ENCODE assay signal across 8 mouse cellular contexts in the genomic region with DNA sequence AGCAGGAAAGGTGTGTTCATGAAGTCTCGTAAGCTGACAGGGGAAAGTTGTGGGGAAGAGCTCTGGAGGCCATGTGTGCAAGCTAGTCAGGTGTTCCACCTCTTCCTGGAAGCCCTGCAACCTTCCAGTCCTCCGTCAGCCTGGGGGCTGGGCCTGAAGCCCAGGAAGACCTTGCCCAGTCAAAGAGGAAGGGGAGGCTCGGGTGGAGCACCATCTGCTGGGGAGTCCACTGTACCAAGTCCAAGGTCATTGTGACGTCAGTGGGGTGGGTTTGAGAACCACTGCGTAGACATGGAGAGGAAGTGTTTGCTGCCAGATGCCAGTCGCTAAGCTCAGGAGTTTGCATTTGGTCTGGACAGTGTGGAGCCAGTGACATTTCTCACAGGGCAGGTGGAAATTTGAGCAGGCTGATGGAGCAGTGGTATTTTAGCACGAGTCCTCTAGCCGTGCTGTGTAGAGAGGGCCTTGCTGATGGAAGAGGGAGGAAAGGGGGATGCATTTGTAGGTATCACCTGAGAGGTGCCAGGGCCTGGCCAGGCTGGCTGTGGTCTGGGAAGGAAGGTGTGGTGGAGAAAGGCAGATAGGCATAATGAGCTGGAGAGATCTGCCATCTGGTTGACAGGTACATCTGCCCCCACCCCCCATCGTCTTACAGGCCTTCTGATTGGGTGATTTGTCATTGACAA. TPM values are rescaled to one million over a fixed set of nuclear protein-coding genes. Genes with fewer than 3 reads are reported as not detected.
DNase-seq lines count a peak whose midpoint lies in the region; ATAC-seq and TF ChIP-seq lines count a peak whose summit lies in the region.

No protein-coding gene starts in this region.

- no peak overlapping the region for H3K9ac ChIP-seq in CH12.LX (ENCODE audit: insufficient read depth, low read depth)

- no peak for TF ChIP-seq POLR2A in CH12.LX (IDR thresholded peaks at IDR 0.05; ENCODE audit: low read depth, low read length)

- H3K4me3 ChIP-seq in CH12.LX (replicated peaks in 1 of 3; ENCODE audit: low read depth in 2 of 3, low read length in 2 of 3, poor library complexity in 1 of 3) = no peak overlapping the region
- H3K4me3 ChIP-seq in megakaryocyte, embryonic 14.5 days (replicated peaks) = peak overlapping the region; percentile 80

- no peak for ATAC-seq in megakaryocyte-erythroid progenitor cell, adult 5-6 weeks (replicated peaks; ENCODE audit: low FRiP score, low TSS enrichment, poor library complexity, severe bottlenecking)

- H3K79me2 ChIP-seq in CH12.LX (replicated peaks; ENCODE audit: control insufficient read depth, extremely low read depth, insufficient read depth, poor library complexity, severe bottlenecking) = peaks cover 95% of the 10 kb centered on the region

- no peaks in the 10 kb centered on the region for H3K9me3 ChIP-seq in CH12.LX (replicated peaks; ENCODE audit: low read length)
- no peaks in the 10 kb centered on the region for H3K9me3 ChIP-seq in megakaryocyte, embryonic 14.5 days

- no peak for TF ChIP-seq EP300 in CH12.LX (IDR thresholded peaks at IDR 0.05; ENCODE audit: low read length)

- no peak overlapping the region for H3K4me2 ChIP-seq in CH12.LX (ENCODE audit: insufficient read depth, low read depth, poor library complexity, severe bottlenecking)

- DNase-seq in B cell, adult 2 months = peak; percentile 60 to 63
- peak; percentile 57 for DNase-seq in CH12.LX (ENCODE audit: extremely low read depth)
- peak; percentile 80 to 81 for DNase-seq in heart, adult 9 months (ENCODE audit: low spot score in 2 of 2)
- peak; percentile 75 for DNase-seq in kidney, postnatal 10 days
- no peak for DNase-seq in embryo, embryonic 10.5 days (ENCODE audit: low spot score)
- no peak for DNase-seq in urinary bladder, postnatal 4 days (ENCODE audit: low spot score in 2 of 2)

- no peak overlapping the region for H3K27ac ChIP-seq in CH12.LX (ENCODE audit: insufficient read depth, low read depth)

- in situ Hi-C loops in CH12.LX (cut with MboI; ENCODE audit: low pct_ligation_motif_present, low pct_unique_long_range_greater_than_20kb, low sequenced_read_pairs) = no loop called here

- 0 out of 4 replicates have a peak, but pooled peaks of 1 of the 2 experiments have one; percentile 2 for TF ChIP-seq CTCF in CH12.LX (conservative IDR thresholded peaks at IDR 0.05 in 1 of 2, IDR thresholded peaks at IDR 0.05 in 1 of 2; ENCODE audit: low read depth in 2 of 2, low read length in 2 of 2)

- peaks cover 11 to 81% of the 10 kb centered on the region in 2 experiments for H3K36me3 ChIP-seq in CH12.LX (replicated peaks in 1 of 2; ENCODE audit: control insufficient read depth in 1 of 2, insufficient read depth in 1 of 2, low read length in 1 of 2)
- H3K36me3 ChIP-seq in megakaryocyte, embryonic 14.5 days (replicated peaks; ENCODE audit: low read length) = peaks cover 82% of the 10 kb centered on the region

- H3K27me3 ChIP-seq in CH12.LX (replicated peaks) = no peaks in the 10 kb centered on the region
- H3K27me3 ChIP-seq in megakaryocyte, embryonic 14.5 days (replicated peaks) = no peaks in the 10 kb centered on the region

- TF ChIP-seq RAD21 in CH12.LX (IDR thresholded peaks at IDR 0.05; ENCODE audit: low read depth, low read length) = no peak

- peaks cover 42 to 92% of the 10 kb centered on the region in 2 experiments for H3K4me1 ChIP-seq in CH12.LX (ENCODE audit: control insufficient read depth in 1 of 2, insufficient read depth in 2 of 2)
- peaks cover 95% of the 10 kb centered on the region for H3K4me1 ChIP-seq in megakaryocyte, embryonic 14.5 days

- dilution Hi-C loops in CH12.LX (cut with MboI; ENCODE audit: extremely low pct_ligation_motif_present, extremely low pct_unique_long_range_greater_than_20kb, low sequenced_read_pairs) = no loop called here

TF ChIP-seq in CH12.LX, 34 proteins besides CTCF, POLR2A, EP300 and RAD21:
- TF ChIP-seq TBP (conservative IDR thresholded peaks at IDR 0.05; ENCODE audit: low read depth, low read length) (no peak), NRF1 (IDR thresholded peaks at IDR 0.05; ENCODE audit: low read depth, low read length) (no peak), ZKSCAN1 (IDR thresholded peaks at IDR 0.05; ENCODE audit: borderline replicate concordance, low read depth, low read length) (no peak), ZNF384 (IDR thresholded peaks at IDR 0.05; ENCODE audit: low read depth, low read length) (no peak), MAX (IDR thresholded peaks at IDR 0.05; ENCODE audit: low read length) (no peak), BHLHE40 (IDR thresholded peaks at IDR 0.05; ENCODE audit: low read depth, low read length) (no peak), TCF12 (IDR thresholded peaks at IDR 0.05; ENCODE audit: low read depth, low read length) (no peak), MXI1 (IDR thresholded peaks at IDR 0.05; ENCODE audit: low read depth, low read length) (no peak), JUND (conservative IDR thresholded peaks at IDR 0.05; ENCODE audit: low read depth, low read length) (no peak)
TF ChIP-seq in CH12.LX: peak in this region for 0.

RNA-seq across cellular contexts. Expression of gene Capzb, which starts 5.4 kb away (rescaled TPM):
- 83.5 and 86.4 TPM in 2 replicates for total RNA-seq in CH12.LX (2012; rRNA removed)
- total RNA-seq in CH12.LX (2014; rRNA removed) = 144 and 160 TPM in 2 replicates
- 382 and 388 TPM in 2 replicates for polyA plus RNA-seq in CH12.LX (2012; ENCODE audit: insufficient read length, low read depth)
- 104 and 238 TPM in 2 replicates for polyA plus RNA-seq in megakaryocyte, embryonic 14.5 days (2012; ENCODE audit: insufficient read depth, low replicate concordance)
- 216 and 230 TPM in 2 replicates for total RNA-seq in megakaryocyte-erythroid progenitor cell, adult 5-6 weeks (2014; fragmentation: Nextera tagmentation)
- 90.1 and 113 TPM in 2 replicates for total RNA-seq in megakaryocyte-erythroid progenitor cell, adult 5-6 weeks (2017)

Comparison
In these comparisons a context has a peak if more than half of its experiments do, and no peak if none do; other contexts are left out.
1. DNase-seq: peak in B cell, adult 2 months (2 of 2), CH12.LX (single experiment), heart, adult 9 months (2 of 2) and kidney, postnatal 10 days (single experiment); none in embryo, embryonic 10.5 days (single experiment) and urinary bladder, postnatal 4 days (0 of 2).